Comparison of ENCODE assay signal across 14 mouse cellular contexts in genomic region chr4:148322152-148322551, GRCm38 (mm10). TPM values are rescaled to one million over a fixed set of nuclear protein-coding genes. Genes with fewer than 3 reads are reported as not detected.
DNase-seq lines count a peak whose midpoint lies in the region; ATAC-seq lines count a peak whose summit lies in the region.
"Had no signal": no experiment of that assay in that cellular context is flagged by ENCODE, and none has a peak within 500 bp of the region (broad histone marks: within the 10 kb centered on the region; RNA-seq: fewer than 3 reads in every experiment).

No protein-coding gene starts in this region.

- H3K9me3 ChIP-seq in hindbrain, embryonic 10.5 days, result no peaks in the 10 kb centered on the region
- no peaks in the 10 kb centered on the region for H3K9me3 ChIP-seq in midbrain, embryonic 16.5 days (replicated peaks; ENCODE audit: control insufficient read depth, low read length, poor library complexity, severe bottlenecking)
- H3K9me3 ChIP-seq: embryonic facial prominence, embryonic 15.5 days; G1E; heart, embryonic 13.5 days; intestine, embryonic 15.5 days had no signal

- H3K4me1 ChIP-seq in hindbrain, embryonic 10.5 days (replicated peaks), result peaks cover 79% of the 10 kb centered on the region
- H3K4me1 ChIP-seq in midbrain, embryonic 16.5 days (ENCODE audit: control insufficient read depth, insufficient read depth, low read length), result peaks cover 37% of the 10 kb centered on the region

- H3K27ac ChIP-seq in hindbrain, embryonic 10.5 days, result peak overlapping the region; percentile 75
- no peak overlapping the region for H3K27ac ChIP-seq in midbrain, embryonic 16.5 days (ENCODE audit: low read length)
- H3K27ac ChIP-seq: embryonic facial prominence, embryonic 15.5 days; gastrocnemius, adult 2 months; heart, embryonic 13.5 days; intestine, embryonic 15.5 days had no signal

- 24% methylated on average over 10 of the region's 10 CpGs for WGBS in hindbrain, embryonic 10.5 days
- 11% methylated on average over 10 of the region's 10 CpGs for WGBS in midbrain, embryonic 16.5 days

- no peak for ATAC-seq in midbrain, embryonic 16.5 days
- ATAC-seq: intestine, embryonic 15.5 days had no signal

- peaks cover 43% of the 10 kb centered on the region for H3K27me3 ChIP-seq in hindbrain, embryonic 10.5 days (ENCODE audit: insufficient read depth, poor library complexity, severe bottlenecking)
- no peaks in the 10 kb centered on the region for H3K27me3 ChIP-seq in midbrain, embryonic 16.5 days (ENCODE audit: control insufficient read depth, insufficient read depth, low read depth, low read length)

- peak; percentile 28 for DNase-seq in cerebellum, adult 11-12 months
- no peak for DNase-seq in cerebellum, adult 8-10 months
- DNase-seq in cerebellum, postnatal 36 days, result peak; percentile 16 to 19
- DNase-seq in hindbrain, embryonic 10.5 days (ENCODE audit: low spot score), result peak; percentile 25
- no peak for DNase-seq in ovary, postnatal 10 days (ENCODE audit: low spot score)
- no peak for DNase-seq in kidney, postnatal 10 days
- no peak for DNase-seq in gastrocnemius, postnatal 25 days
- DNase-seq: gastrocnemius, adult 2 months; kidney, postnatal 4 days had no signal

- no peaks in the 10 kb centered on the region for H3K36me3 ChIP-seq in hindbrain, embryonic 10.5 days
- no peaks in the 10 kb centered on the region for H3K36me3 ChIP-seq in midbrain, embryonic 16.5 days (ENCODE audit: control insufficient read depth, insufficient read depth, low read length)
- H3K36me3 ChIP-seq: embryonic facial prominence, embryonic 15.5 days; G1E; heart, embryonic 13.5 days; intestine, embryonic 15.5 days had no signal

- no peak overlapping the region for H3K4me2 ChIP-seq in midbrain, embryonic 16.5 days (ENCODE audit: low read length)
- H3K4me2 ChIP-seq: embryonic facial prominence, embryonic 15.5 days; heart, embryonic 13.5 days; intestine, embryonic 15.5 days had no signal

- H3K4me3 ChIP-seq in hindbrain, embryonic 10.5 days, result no peak overlapping the region
- no peak overlapping the region for H3K4me3 ChIP-seq in midbrain, embryonic 16.5 days (ENCODE audit: low read depth, low read length)
- H3K4me3 ChIP-seq: embryonic facial prominence, embryonic 15.5 days; gastrocnemius, adult 2 months; heart, embryonic 13.5 days; intestine, embryonic 15.5 days had no signal

- 0 out of 2 replicates have a peak overlapping the region, but pooled peaks have one; percentile 10 for H3K9ac ChIP-seq in midbrain, embryonic 16.5 days (ENCODE audit: low read depth, low read length)
- H3K9ac ChIP-seq: embryonic facial prominence, embryonic 15.5 days; heart, embryonic 13.5 days; intestine, embryonic 15.5 days had no signal

RNA-seq across cellular contexts. Expression of gene Disp3, which starts 34.4 kb away (rescaled TPM):
- 3.7 and 10.7 TPM in 2 replicates for polyA plus RNA-seq in hindbrain, embryonic 10.5 days (2016; fragmentation: Nextera tagmentation; extraction: Ambion mirVana)
- polyA plus RNA-seq in midbrain, embryonic 16.5 days (2015; fragmentation: Nextera tagmentation; extraction: Ambion mirVana), result 12.4 and 12.7 TPM in 2 replicates
- under 1 TPM in 1 of 2 experiments, not detected in 1; 0.32 TPM for total RNA-seq in gastrocnemius, postnatal 25 days (2021)
- total RNA-seq: G1E; gastrocnemius, adult 2 months had no signal

Comparison
In these comparisons a context has a peak if more than half of its experiments do, and no peak if none do; other contexts are left out.
1. DNase-seq: peak in cerebellum, adult 11-12 months (single experiment), cerebellum, postnatal 36 days (2 of 2) and hindbrain, embryonic 10.5 days (single experiment); none in cerebellum, adult 8-10 months (single experiment), ovary, postnatal 10 days (single experiment), kidney, postnatal 10 days (single experiment) and gastrocnemius, postnatal 25 days (single experiment).